Mouse (Mus musculus): ENCODE results near the gene Rnf167. TPM values are rescaled to one million over a fixed set of nuclear protein-coding genes. Genes with fewer than 3 reads are reported as not detected.

The Rnf167 gene
- total RNA-seq, 4 experiments from 2014 or later, result 53.0 to 67.3 (median 58.7) TPM

DNA sequence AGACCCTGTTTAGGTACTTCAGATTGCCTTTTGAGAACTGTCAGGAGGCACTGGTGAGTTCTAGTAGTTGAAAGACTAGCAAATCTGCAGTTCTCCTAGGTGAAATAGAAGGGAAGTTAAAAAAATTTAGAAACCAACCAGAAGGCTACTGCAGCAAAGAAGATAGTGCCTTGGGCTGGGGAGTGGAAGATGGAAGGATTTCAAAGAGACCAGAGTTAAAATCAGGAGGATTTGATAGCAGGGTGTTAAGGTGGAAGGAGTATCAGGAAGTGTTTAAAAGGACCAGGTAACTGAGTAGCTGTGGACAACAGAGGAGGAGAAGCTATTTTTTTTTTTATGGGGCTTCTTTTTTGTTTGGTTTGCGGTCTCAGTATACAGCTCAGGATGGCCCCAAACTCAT, 9.3 kb upstream of the Rnf167 start:
- no peak for DNase-seq (ENCODE audit: low spot score)

- no peak for DNase-seq (ENCODE audit: low spot score)
These were observed 8.7 kb upstream of the Rnf167 start for GRCm38 (mm10) chr11:70638293-70638692.

- DNase-seq (ENCODE audit: low spot score), result no peak
These were observed 8.2 kb upstream of the Rnf167 start, which contains the start of gene Gp1ba for GRCm38 (mm10) chr11:70638714-70639278. Gp1ba (plus strand) TSS chr11:70639122.

DNA sequence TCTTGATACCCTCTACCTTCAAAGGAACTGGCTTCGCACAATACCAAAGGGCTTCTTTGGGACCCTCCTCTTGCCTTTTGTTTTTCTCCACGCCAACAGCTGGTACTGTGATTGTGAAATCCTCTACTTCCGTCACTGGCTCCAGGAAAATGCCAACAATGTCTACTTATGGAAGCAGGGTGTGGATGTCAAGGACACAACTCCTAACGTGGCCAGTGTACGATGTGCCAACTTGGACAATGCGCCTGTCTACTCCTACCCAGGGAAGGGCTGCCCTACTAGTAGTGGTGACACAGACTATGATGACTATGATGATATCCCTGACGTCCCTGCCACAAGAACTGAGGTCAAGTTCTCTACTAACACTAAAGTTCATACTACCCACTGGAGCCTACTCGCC, 7.1 kb upstream of the Rnf167 start:
- no peak for DNase-seq (ENCODE audit: low spot score)

DNA sequence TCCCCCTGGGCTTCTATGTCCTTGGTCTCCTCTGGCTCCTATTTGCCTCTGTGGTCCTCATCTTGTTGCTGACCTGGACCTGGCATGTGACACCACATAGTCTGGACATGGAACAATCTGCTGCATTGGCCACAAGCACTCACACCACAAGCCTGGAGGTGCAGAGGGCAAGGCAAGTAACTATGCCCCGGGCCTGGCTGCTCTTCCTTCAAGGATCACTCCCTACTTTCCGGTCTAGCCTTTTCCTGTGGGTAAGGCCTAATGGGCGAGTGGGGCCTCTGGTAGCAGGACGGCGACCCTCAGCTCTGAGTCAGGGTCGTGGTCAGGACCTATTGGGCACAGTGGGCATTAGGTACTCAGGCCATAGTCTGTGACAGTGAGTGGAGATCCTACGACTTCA, 5.8 kb upstream of the Rnf167 start:
- DNase-seq (ENCODE audit: low spot score), result no peak

DNA sequence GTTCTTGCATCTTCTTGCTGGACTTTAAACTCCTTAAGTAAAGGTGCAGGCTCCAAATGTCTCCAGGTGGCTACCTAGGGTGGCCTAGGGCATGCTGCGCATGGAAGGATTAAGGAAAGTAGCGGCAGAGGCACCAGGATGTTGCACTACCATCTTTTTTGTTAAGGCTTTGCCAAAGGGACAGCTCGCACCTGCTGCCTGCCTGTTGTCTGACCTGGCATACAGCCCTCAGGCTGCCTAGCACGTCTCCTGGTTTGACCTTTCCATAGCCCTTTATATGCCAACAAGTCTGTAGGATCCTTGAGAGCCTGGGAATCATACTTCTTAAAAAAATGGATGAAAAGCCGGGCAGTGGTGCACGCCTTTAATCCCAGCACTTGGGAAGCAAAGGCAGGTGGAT, 4.0 kb upstream of the Rnf167 start:
- DNase-seq (ENCODE audit: low spot score), result no peak

DNA sequence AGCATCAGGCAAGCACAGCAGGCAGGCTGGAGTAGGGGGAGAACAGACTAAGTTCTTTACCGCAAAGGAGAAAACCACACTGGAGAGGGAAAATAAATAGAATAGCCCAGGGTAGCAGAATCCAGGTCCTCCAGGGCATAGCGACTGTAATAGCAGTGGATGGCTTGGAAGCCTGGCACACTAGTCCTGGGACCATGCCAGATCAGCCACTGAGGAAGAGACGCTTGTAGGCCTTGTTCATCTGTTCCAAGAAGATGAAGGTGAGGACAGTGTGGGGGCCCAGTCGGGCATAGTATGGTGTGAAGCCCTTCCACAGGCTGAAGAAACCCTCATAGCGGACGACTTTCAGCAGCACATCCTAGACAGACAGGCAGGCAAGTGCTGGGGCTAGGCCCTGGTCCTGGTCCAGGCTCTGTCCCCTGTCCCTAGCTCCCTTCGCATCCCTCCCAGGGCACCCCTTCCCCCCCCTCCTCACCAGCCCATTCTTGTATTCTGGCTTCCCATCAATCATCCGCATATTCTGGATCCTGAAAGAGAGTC, 2.4 kb upstream of the Rnf167 start:
- DNase-seq (ENCODE audit: low spot score), result no peak

DNA sequence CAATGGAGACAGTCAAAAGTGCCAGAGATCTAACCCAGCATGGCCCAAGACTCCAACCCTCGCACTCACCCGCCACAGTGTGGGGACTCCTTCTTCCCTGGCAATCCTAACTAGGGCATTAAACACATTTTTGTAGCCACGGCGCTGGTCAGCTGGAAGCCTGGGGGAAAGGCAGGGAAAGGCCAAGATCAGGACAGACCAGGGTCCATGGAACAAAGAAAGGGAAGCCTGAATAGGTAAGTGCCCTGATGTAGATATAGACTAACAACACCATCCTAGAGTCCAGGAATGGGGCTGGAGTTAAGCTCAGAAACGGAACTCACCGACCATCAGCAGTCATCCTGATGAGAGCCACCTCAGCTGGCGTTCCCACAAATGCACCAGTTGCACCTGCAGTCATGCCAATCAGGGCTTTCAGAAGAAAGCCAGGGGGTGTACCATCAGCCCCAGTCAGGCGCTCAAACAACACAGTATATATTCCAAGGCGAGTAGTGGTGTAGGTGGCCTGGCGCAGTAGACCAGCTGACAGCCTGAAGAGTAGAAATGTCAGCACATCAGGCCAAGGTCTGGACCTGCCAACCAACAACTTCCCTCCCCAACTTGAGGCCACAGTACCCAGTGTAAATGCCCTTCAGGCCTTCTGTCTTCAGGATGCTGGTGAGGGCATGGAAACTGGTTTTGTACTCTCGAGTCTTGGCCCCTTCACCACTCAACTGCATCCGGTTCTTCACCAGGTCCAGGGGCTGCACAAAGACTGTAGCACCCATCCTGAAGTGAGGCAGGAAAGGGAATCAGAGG, 1.4 kb upstream of the Rnf167 start:
- no peak for DNase-seq (ENCODE audit: low spot score)

GRCm38 (mm10) chr11:70646259-70646555, 828 bp upstream of the Rnf167 start:
- no peak for DNase-seq (ENCODE audit: low spot score)

- no peak for DNase-seq (ENCODE audit: low spot score)
These were observed 833 bp downstream of the Rnf167 start for GRCm38 (mm10) chr11:70647716-70648420.

DNA sequence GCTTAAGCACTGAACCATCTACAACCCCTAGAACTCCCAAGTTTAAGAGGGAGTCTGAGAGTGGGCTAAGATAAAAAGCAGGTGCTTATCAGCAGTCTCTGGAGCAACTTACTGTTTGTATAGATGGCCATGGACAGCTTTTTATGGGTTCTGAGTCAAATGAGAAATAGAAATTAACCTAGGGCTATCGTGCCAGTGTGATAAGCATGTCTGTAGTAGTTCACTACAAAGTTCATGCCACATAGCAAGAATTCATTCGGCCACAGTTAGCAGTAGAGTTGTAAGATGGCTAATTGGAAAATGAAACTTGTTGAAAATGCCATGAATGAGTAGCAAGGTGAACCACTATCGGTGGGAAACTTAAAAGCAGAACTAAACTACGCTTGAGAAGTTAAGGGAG, 1.5 kb downstream of the Rnf167 start:
- no peak for DNase-seq (ENCODE audit: low spot score)

- no peak for DNase-seq (ENCODE audit: low spot score)
These were observed 2.2 kb downstream of the Rnf167 start for GRCm38 (mm10) chr11:70649185-70649734.

DNA sequence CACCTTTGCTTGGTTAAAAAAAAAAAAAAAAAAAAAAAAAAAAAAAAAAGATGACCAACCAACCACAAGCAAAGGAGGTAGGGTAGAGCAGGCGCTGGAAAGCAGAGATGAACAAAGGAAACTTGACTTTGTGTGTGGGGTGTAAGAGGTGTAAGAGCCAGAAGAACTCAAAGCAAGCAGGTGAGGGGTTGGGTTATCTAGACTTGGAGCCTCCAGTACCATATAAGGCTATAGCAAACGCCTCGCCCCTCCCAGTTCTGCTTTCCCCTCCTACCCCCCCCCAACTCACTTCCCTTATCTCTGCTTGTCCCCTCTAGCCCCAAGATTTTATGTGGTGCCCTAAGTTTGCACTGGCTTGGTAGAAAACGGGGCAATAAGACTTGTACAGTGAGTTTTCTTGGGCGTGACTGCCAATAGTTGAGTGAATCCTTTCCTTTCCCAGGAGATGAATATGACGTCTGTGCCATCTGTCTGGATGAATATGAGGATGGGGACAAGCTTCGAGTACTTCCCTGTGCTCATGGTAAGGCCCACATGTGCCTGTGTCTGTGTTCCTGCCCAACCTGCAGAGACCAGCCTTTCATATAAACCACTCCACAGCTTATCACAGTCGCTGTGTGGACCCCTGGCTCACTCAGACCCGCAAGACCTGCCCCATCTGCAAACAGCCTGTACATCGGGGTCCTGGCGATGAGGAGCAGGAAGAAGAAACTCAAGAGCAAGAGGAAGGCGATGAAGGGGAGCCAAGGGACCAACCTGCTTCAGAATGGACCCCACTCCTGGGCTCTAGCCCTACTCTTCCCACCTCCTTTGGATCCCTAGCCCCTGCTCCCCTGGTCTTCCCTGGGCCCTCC, 3.5 kb downstream of the Rnf167 start:
- no peak for DNase-seq (ENCODE audit: low spot score)

GRCm38 (mm10) chr11:70651391-70651790, 4.4 kb downstream of the Rnf167 start:
- DNase-seq (ENCODE audit: low spot score), result no peak

GRCm38 (mm10) chr11:70652029-70652883, 5.2 kb downstream of the Rnf167 start:
- DNase-seq (ENCODE audit: low spot score), result no peak

DNA sequence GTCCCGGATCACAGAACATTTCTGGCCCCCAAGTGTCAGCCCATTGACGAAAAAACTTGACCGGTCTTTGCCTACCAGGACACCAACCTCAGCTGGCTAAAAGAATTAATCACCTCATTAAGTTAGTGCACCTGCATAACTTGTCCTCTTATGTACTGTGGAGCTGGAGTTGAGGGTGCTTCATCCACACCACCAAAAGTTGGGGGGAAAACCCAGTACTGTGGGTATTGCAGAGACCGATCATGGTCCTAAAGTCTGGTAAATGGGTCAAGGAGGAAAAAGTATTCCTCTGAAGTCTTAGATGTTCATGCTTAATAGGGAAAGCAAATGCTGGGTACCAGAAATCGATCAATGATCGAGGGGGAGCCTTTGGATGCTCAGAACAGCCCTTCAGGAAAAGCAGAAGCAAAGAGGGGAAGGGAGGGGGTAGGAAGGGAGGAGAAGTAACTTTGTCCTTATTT, 5.9 kb downstream of the Rnf167 start:
- DNase-seq (ENCODE audit: low spot score), result no peak

GRCm38 (mm10) chr11:70653345-70654197, 6.5 kb downstream of the Rnf167 start:
- peak; percentile 46 for DNase-seq (ENCODE audit: low spot score)

- peak; percentile 65 for DNase-seq (ENCODE audit: low spot score)
These were observed 7.3 kb downstream of the Rnf167 start, which contains the start of gene Pfn1 for GRCm38 (mm10) chr11:70654198-70654922. Pfn1 (minus strand) TSS chr11:70654644.
